Mouse (Mus musculus): ENCODE data around the gene Akna.

DNA sequence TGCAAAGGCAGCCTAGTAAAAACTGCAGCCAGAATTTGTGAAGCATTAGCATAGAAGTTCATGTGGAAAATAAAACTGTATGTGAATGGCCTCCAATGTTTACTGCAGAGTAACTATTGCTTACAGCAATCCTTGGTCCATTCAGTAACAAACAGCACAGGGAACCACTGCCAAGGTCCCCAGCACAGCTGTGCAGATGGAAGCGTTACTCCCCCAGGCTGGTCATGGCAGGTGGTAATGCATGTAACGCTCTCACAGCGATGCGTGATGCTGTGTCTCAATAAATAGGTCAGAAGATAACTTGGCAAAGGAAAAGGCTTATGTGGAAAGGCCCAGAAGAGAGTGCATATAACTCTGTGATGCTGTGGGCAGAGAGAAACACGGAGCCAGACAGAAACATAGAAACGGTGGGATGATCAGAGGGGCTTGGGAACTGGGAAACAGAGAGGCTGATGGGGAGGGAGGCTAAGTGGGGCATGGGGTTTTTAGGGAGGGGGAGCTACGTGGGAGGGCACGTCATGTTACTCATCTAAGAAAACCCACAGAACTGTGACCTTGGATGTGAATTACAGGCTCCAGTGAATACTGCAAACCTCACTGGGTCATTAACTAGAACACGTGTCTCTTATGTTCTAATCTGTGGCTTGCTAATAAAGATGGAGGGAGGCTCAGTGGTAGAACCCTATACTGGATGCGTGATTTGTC is 41.4 kb upstream of the Akna start:
- no peak for TF ChIP-seq EP300 (IDR thresholded peaks at IDR 0.05; ENCODE audit: low read depth)
- no peak for TF ChIP-seq CTCF (IDR thresholded peaks at IDR 0.05; ENCODE audit: low read depth)

All from liver, postnatal 0 days (tissue).